Mouse (Mus musculus) CD4-positive, CD25-positive, alpha-beta regulatory T cell (primary cell): ENCODE results near the gene Ufsp1. TPM values are rescaled to one million over a fixed set of nuclear protein-coding genes. Genes with fewer than 3 reads are reported as not detected.

ENCODE experiments used
- polyA plus RNA-seq: library from polyadenylated mRNA; unstranded; fragments of 100-300 nt; shearing (Covaris generic); gene quantifications from one replicate; pipeline ENCODE4 v1.2.1, GENCODE M21; 2017

Ufsp1 gene
- 1.7 TPM for polyA plus RNA-seq

GRCm38 (mm10) chr5:137293839-137294743 lies at the start of gene Ufsp1:
Ufsp1 (plus strand) TSS chr5:137294629.

DNA sequence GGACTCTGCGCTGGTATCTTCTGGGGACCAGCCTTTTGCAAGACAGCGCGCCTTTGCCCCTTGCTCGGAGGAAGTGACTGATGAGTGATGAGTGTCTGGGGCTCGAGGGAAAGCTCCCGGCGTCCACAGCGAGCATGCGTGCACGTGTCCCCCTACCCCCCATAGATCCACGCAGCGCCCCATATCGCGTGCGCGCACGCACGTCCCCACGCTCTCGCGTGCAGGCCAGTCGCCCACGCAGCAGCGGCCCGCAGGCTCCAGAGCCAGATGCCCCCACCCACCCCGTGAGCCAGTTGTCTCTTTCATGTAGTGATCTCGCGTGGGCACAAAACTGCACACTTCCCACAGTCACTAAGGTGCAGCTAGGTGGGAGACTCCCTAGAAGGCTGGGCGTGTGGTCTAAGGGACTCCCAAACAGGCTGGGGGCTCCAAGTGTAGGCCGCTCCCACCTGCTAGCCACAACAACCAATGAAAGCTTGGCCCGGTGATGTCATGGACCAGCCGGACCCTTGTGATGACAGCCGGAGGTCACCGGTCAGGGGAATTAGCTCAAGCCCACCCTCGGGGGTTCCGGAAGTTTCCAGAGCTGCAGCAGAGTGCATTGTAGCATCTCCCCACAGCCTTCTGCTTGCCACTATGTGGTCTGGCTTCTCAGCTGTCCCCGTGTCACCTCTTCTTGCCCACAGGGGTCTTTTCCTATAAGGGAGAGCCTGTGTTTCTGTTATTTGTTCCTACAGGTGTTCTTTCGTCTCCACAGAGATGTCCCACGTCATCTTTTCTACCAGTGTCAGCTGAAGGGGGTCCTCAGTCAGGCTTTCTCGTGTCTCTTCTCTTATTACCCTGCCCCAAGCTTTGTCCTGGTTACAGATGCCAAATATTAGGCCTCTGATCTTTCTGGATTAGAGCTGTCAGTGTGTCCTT lies 7.1 kb upstream of the Ufsp1 start, which contains the start of gene Ache:
Gene Ache, plus strand, starts transcription at position 488 of the 921 bp plus-strand sequence.

GRCm38 (mm10) chr5:137307071-137307912 lies 12.9 kb downstream of the Ufsp1 start, which contains the start of gene Srrt:
Srrt (minus strand) TSS chr5:137307674.

DNA sequence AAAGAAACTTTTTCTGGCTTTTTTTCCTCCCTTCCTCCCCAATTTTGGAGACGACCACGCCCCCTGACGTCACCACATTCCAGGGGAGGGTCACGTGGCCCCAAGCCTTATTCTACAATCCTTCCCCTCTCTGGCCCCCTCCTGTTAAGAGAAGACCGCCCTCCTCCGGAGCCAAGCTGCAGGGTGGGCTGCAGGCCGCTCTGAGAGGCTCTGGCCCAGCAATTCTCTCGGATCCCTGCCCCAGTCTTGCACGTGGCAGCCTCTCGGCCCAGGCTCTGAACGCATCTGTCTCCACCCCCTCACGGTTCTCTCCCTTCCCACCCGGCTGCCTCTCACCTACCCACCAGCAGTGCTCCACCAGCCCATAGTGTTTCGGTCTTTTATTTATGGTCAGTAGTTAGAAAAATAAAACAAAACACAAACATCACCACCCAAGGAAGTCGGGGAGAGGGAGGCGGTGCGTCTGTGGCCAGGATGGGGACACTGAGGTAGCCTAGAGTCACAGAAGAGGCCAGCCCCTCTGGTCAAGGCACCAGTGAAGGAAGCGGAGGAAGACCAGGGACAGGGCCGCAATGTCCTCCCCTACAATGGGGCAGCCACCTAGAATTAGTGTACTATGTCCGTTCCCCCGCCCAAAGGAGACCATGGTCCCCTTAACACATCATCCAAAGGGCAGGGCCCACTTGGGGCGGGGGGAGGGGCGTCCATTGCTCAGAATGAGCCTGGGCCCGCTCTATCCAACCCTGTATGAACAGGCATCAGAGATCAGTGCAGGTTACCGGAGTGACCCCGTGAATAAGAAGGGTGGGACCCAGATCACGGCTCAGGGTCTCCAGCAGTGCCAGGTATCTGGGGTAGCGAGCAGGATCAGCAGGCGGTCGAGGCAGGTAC lies 20.0 kb downstream of the Ufsp1 start, which contains the start of gene Trip6:
Gene Trip6, minus strand, starts transcription at position 212 of the 891 bp plus-strand sequence.

GRCm38 (mm10) chr5:137333512-137334174 lies 39.2 kb downstream of the Ufsp1 start, which contains the start of gene Slc12a9:
Slc12a9 (minus strand) TSS chr5:137333597.

Other genes with a start within 250 kb of the Ufsp1 start
- 81.2 TPM for gene Ap1s1, start 248.5 kb upstream of the Ufsp1 start, polyA plus RNA-seq
- gene Serpine1, start 222.4 kb upstream of the Ufsp1 start, polyA plus RNA-seq: not detected
- gene Trim56, start 178.4 kb upstream of the Ufsp1 start, polyA plus RNA-seq: 16.0 TPM
- not detected for gene Muc3, start 145.3 kb upstream of the Ufsp1 start, polyA plus RNA-seq
- 1.6 TPM for gene Muc3a, start 82.2 kb upstream of the Ufsp1 start, polyA plus RNA-seq
- gene Ache, start 7.1 kb upstream of the Ufsp1 start, polyA plus RNA-seq: 0.10 TPM
- 97.7 TPM for gene Srrt, start 13.0 kb downstream of the Ufsp1 start, polyA plus RNA-seq
- gene Trip6, start 19.8 kb downstream of the Ufsp1 start, polyA plus RNA-seq: 4.6 TPM
- gene Slc12a9, start 39.0 kb downstream of the Ufsp1 start, polyA plus RNA-seq: 24.8 TPM
- gene Ephb4, start 55.5 kb downstream of the Ufsp1 start, polyA plus RNA-seq: not detected
- gene Zan, start 182.4 kb downstream of the Ufsp1 start, polyA plus RNA-seq: 0.36 TPM
- 43.3 TPM for gene Pop7, start 207.9 kb downstream of the Ufsp1 start, polyA plus RNA-seq
- gene Gigyf1, start 223.9 kb downstream of the Ufsp1 start, polyA plus RNA-seq: 19.5 TPM
- gene Epo, start 238.6 kb downstream of the Ufsp1 start, polyA plus RNA-seq: not detected
- gene Gnb2, start 238.9 kb downstream of the Ufsp1 start, polyA plus RNA-seq: 311 TPM